Mouse (Mus musculus) layer of hippocampus, adult 11-12 months (tissue): ENCODE data around the gene Mrgprd.

Experiments used
- DNase-seq: peaks from one replicate; pipeline ENCODE4 v3.0.0; 2022; ENCODE audit warnings: low spot score

The Mrgprd gene

GRCm38 (mm10) chr7:145302488-145303285, 11.9 kb upstream of the Mrgprd start:
- DNase-seq = no peak

- no peak for DNase-seq
These were observed 10.5 kb upstream of the Mrgprd start for GRCm38 (mm10) chr7:145304153-145304552.

- DNase-seq = no peak
These were observed 7.0 kb upstream of the Mrgprd start for GRCm38 (mm10) chr7:145307636-145308035.

- no peak for DNase-seq
These were observed 6.5 kb upstream of the Mrgprd start for GRCm38 (mm10) chr7:145308061-145308675.

GRCm38 (mm10) chr7:145308866-145309265, 5.8 kb upstream of the Mrgprd start:
- DNase-seq = no peak

- DNase-seq = no peak
These were observed 4.8 kb upstream of the Mrgprd start for GRCm38 (mm10) chr7:145309877-145310276.

GRCm38 (mm10) chr7:145310526-145310925, 4.1 kb upstream of the Mrgprd start:
- DNase-seq = no peak

- DNase-seq = no peak
These were observed 2.5 kb upstream of the Mrgprd start for GRCm38 (mm10) chr7:145312137-145312536.

- DNase-seq = no peak
These were observed 2.9 kb downstream of the Mrgprd start for GRCm38 (mm10) chr7:145317522-145317921.

- peak; percentile 39 for DNase-seq
These were observed 4.8 kb downstream of the Mrgprd start for GRCm38 (mm10) chr7:145319481-145319880.

- no peak for DNase-seq
These were observed 9.0 kb downstream of the Mrgprd start for GRCm38 (mm10) chr7:145323607-145324006.

GRCm38 (mm10) chr7:145325697-145326096, 11.1 kb downstream of the Mrgprd start:
- no peak for DNase-seq

- no peak for DNase-seq
These were observed 15.3 kb downstream of the Mrgprd start for GRCm38 (mm10) chr7:145329982-145330381.

GRCm38 (mm10) chr7:145330641-145331040, 16.0 kb downstream of the Mrgprd start:
- DNase-seq = no peak

GRCm38 (mm10) chr7:145332376-145333041, 17.9 kb downstream of the Mrgprd start:
- DNase-seq = no peak

GRCm38 (mm10) chr7:145333936-145334335, 19.3 kb downstream of the Mrgprd start:
- DNase-seq = no peak

- no peak for DNase-seq
These were observed 19.9 kb downstream of the Mrgprd start for GRCm38 (mm10) chr7:145334428-145335027.

GRCm38 (mm10) chr7:145335199-145335598, 20.6 kb downstream of the Mrgprd start:
- DNase-seq = no peak

- DNase-seq = no peak
These were observed 21.1 kb downstream of the Mrgprd start for GRCm38 (mm10) chr7:145335616-145336332.

- DNase-seq = no peak
These were observed 23.3 kb downstream of the Mrgprd start for GRCm38 (mm10) chr7:145337889-145338288.

GRCm38 (mm10) chr7:145340248-145340904, 25.7 kb downstream of the Mrgprd start:
- DNase-seq = no peak
